Mouse (Mus musculus): ENCODE results near the gene Dcdc2c.

The Dcdc2c gene

DNA sequence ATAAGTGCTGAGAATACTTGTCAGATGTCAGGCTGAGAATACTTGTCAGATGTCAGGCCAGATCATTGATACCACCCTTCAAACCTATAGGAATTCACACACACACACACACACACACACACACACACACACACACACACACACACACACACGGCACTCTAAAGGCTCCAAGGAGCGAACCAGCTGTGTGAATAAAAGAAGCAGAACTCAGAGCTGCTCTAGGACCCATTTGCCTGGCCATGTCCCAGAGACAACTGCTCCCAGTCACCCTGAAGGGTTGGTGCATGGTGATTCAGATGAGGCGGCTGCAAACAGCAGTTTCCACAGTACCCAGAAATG, 119.5 kb downstream of the Dcdc2c start:
- H3K4me3 ChIP-seq (replicated peaks; ENCODE audit: low read length) = no peak overlapping the region
- TF ChIP-seq NANOG (IDR thresholded peaks at IDR 0.05; ENCODE audit: borderline replicate concordance, low read length) (no peak), POU5F1 (IDR thresholded peaks at IDR 0.05; ENCODE audit: borderline replicate concordance, low read length) (no peak), CTCF (conservative IDR thresholded peaks at IDR 0.05; ENCODE audit: low read length) (no peak)

DNA sequence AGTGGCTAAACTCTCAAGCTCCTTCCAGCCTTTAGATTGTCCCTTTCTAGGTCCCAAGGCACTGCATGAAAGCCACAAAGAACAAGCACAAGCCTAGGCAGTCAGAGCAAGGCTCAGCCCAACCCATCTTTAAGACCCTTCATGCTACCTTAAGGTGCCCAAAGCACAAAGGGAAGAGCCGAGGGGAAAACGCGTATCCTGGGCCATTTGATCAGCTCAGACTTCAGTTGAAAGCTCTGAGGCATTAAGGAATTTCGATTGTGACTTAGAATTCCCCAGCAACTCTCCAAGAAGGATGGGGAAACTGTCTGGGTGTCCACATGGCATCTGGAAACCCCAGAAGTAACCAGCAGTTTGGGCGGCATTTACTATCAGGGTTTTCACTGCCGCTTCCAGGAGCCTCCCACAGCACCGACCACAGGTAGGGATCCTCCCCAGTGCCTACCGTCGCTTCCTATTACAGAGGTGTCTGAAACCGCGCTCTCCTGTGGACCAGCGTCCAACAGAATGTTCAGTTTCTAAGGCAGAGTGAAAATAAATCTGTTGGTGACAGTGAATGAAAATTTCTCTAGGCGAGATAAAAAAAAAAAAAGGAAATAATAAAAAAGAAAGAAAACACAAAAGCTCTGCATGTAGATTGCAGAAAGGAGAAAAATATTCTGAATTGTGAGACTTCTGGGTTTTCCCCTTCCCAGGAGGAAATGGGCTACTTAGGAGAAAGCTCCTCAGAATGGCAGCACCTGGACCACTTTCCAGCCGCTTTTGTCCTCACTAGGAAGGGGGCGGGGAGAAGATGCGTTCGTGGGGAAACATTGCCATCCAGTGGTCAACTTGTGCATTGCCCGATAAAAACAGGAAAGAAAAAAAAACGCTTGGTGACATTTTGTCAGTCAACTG, 120.1 kb downstream of the Dcdc2c start:
- no peak overlapping the region for H3K4me3 ChIP-seq (replicated peaks; ENCODE audit: low read length)
- no peaks in the 10 kb centered on the region for H3K27me3 ChIP-seq (ENCODE audit: insufficient read depth, low read length)
- H3K36me3 ChIP-seq (ENCODE audit: insufficient read depth, low read length) = no peaks in the 10 kb centered on the region
- no peaks in the 10 kb centered on the region for H3K9me3 ChIP-seq (ENCODE audit: low read length)
- TF ChIP-seq CTCF (conservative IDR thresholded peaks at IDR 0.05; ENCODE audit: low read length) (peak; percentile 78), NANOG (IDR thresholded peaks at IDR 0.05; ENCODE audit: borderline replicate concordance, low read length) (no peak), POU5F1 (IDR thresholded peaks at IDR 0.05; ENCODE audit: borderline replicate concordance, low read length) (no peak)
- H3K4me1 ChIP-seq (replicated peaks; ENCODE audit: low read depth, low read length) = no peaks in the 10 kb centered on the region

More for the DNA sequence above, 119.5 kb downstream of the Dcdc2c start:
- H3K36me3 ChIP-seq (ENCODE audit: insufficient read depth, low read length) = no peaks in the 10 kb centered on the region
- H3K9me3 ChIP-seq (ENCODE audit: low read length) = no peaks in the 10 kb centered on the region
- H3K27me3 ChIP-seq (ENCODE audit: insufficient read depth, low read length) = no peaks in the 10 kb centered on the region
- no peaks in the 10 kb centered on the region for H3K4me1 ChIP-seq (replicated peaks; ENCODE audit: low read depth, low read length)

DNA sequence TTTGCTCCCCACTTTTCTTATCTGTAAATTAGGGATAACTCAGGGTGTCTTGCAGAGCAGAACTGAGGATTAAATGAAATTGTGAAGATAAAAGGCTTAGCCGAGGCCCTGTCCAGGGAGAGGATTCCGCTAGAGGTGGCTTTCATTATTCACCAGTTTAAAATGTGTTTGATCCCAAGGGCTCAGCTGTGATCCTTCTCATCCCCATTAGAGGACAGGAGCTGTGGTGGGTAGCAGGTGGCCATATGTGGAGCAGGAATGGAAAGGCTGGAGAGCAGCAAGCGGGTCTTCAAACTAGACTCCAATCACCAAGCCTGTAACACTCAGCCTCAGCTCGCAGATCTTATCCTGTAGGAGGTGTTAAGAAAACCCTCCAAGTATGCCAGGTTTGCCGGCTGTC, 122.3 kb downstream of the Dcdc2c start:
- Histone ChIP-seq H3K36me3 (ENCODE audit: insufficient read depth, low read length) (no peaks in the 10 kb centered on the region), H3K27me3 (ENCODE audit: insufficient read depth, low read length) (no peaks in the 10 kb centered on the region), H3K9me3 (ENCODE audit: low read length) (no peaks in the 10 kb centered on the region), H3K4me1 (replicated peaks; ENCODE audit: low read depth, low read length) (no peaks in the 10 kb centered on the region), H3K4me3 (replicated peaks; ENCODE audit: low read length) (no peak overlapping the region)
- TF ChIP-seq NANOG (IDR thresholded peaks at IDR 0.05; ENCODE audit: borderline replicate concordance, low read length) (no peak), CTCF (conservative IDR thresholded peaks at IDR 0.05; ENCODE audit: low read length) (no peak), POU5F1 (IDR thresholded peaks at IDR 0.05; ENCODE audit: borderline replicate concordance, low read length) (no peak)

DNA sequence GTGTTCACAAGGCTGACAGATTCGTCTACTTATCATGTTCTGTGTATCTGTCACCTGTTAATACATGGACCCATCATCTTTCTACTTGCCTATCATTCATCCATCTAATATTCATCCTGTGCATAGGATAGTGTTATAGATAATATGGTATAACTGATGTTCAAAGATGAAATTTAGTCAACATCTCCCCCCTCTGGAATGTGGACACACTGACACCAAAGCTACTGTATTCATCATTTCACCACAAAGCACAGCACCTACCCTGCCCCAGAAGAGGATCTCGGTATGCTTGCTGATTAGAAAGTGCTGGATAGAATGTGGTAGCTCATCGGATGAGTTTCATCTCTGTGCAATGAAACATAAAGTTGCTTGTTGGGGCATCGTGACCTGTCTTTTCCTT, 135.2 kb downstream of the Dcdc2c start:
- TF ChIP-seq NANOG (IDR thresholded peaks at IDR 0.05; ENCODE audit: borderline replicate concordance, low read length) (no peak), CTCF (conservative IDR thresholded peaks at IDR 0.05; ENCODE audit: low read length) (no peak), POU5F1 (IDR thresholded peaks at IDR 0.05; ENCODE audit: borderline replicate concordance, low read length) (no peak)
- Histone ChIP-seq H3K27me3 (ENCODE audit: insufficient read depth, low read length) (no peaks in the 10 kb centered on the region), H3K4me1 (replicated peaks; ENCODE audit: low read depth, low read length) (no peaks in the 10 kb centered on the region), H3K4me3 (replicated peaks; ENCODE audit: low read length) (no peak overlapping the region), H3K36me3 (ENCODE audit: insufficient read depth, low read length) (no peaks in the 10 kb centered on the region), H3K9me3 (ENCODE audit: low read length) (peaks cover 3% of the 10 kb centered on the region; the same call in 1 of the 2 replicates)

DNA sequence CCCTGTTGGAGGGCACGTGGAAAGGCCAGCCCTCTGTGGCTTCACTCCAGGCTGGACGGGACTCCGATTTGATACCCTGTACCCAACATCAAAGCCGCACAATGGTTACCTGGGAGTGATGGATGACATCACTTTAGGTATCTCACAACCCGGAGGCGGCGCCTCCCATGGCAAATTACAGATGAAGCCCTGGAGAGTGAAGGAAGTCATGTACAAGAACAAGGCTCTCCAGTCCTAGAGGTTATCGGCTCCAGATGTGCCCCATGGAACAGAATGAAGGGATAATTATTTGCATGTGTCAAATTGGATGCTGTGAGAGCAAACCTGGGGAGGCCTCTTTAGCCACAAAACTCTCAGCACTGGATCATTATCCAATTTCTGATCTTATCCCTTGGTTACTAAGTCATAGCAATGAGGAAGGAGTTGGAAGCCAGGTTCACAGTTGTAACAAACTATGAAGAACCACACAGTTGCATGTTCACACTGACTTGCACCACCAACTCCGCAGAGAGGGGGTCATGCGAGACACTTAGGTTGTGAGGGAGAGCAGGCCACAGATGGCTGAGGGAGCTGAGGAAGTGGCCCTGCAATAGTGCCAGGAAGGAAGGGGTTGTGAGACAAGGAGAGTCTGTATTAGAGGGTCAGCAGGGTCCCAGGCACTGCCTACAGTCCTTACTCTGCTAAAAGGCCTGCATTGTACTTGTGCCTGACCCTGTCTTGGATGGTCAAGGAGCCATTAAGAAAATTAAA, 144.4 kb downstream of the Dcdc2c start:
- no peak for TF ChIP-seq CTCF (conservative IDR thresholded peaks at IDR 0.05; ENCODE audit: low read length)
- Histone ChIP-seq H3K27me3 (ENCODE audit: insufficient read depth, low read length) (no peaks in the 10 kb centered on the region), H3K9me3 (ENCODE audit: low read length) (peaks cover 16% of the 10 kb centered on the region; the same call in 1 of the 2 replicates), H3K36me3 (ENCODE audit: insufficient read depth, low read length) (no peaks in the 10 kb centered on the region), H3K4me3 (replicated peaks; ENCODE audit: low read length) (no peak overlapping the region), H3K4me1 (replicated peaks; ENCODE audit: low read depth, low read length) (no peaks in the 10 kb centered on the region)

DNA sequence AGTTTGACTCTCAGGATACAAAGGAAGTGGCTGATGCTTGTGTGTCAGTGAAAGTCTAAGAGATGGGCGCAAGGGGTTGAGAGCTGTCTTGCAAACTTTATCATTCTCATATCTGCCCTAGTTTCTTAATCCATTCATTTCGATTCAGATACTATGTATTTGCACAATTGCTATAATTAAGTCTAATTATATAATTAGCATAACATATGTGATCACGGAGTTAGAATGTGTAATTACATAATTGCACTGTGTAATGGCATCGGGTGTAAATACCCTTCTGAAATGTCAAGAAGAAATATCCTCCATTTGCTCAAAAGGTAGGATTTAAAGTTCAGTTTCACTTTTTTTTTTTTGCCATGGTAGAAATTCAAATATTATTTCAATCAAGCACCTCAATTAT, 149.9 kb downstream of the Dcdc2c start:
- Histone ChIP-seq H3K4me1 (replicated peaks; ENCODE audit: low read depth, low read length) (no peaks in the 10 kb centered on the region), H3K9me3 (ENCODE audit: low read length) (no peaks in the 10 kb centered on the region), H3K27me3 (ENCODE audit: insufficient read depth, low read length) (no peaks in the 10 kb centered on the region), H3K4me3 (replicated peaks; ENCODE audit: low read length) (no peak overlapping the region), H3K36me3 (ENCODE audit: insufficient read depth, low read length) (no peaks in the 10 kb centered on the region)
- TF ChIP-seq NANOG (IDR thresholded peaks at IDR 0.05; ENCODE audit: borderline replicate concordance, low read length) = no peak
- no peak for TF ChIP-seq CTCF (conservative IDR thresholded peaks at IDR 0.05; ENCODE audit: low read length)
- TF ChIP-seq POU5F1 (IDR thresholded peaks at IDR 0.05; ENCODE audit: borderline replicate concordance, low read length) = no peak

DNA sequence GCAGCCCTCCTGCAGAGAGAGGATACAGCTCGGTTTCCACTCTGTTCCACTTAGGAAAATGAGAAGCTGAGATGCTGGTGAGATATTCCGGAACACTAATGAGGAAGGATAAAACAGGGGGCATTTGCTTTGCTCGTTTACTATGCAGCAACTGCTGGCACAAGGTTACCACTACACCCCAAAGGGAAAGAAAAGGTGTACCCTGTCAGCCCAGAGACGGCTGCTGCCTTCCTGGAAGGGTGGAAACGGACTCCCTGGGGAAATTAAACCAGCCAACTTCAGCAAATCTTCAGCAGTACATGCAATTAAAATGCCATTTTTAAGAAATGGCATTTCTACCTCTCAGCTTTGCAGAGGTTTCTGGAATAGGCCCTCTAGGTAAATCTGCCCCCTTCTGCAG, 150.8 kb downstream of the Dcdc2c start:
- H3K27me3 ChIP-seq (ENCODE audit: insufficient read depth, low read length) = no peaks in the 10 kb centered on the region
- no peaks in the 10 kb centered on the region for H3K36me3 ChIP-seq (ENCODE audit: insufficient read depth, low read length)
- H3K4me3 ChIP-seq (replicated peaks; ENCODE audit: low read length) = no peak overlapping the region
- TF ChIP-seq POU5F1 (IDR thresholded peaks at IDR 0.05; ENCODE audit: borderline replicate concordance, low read length) = no peak
- TF ChIP-seq NANOG (IDR thresholded peaks at IDR 0.05; ENCODE audit: borderline replicate concordance, low read length) = no peak
- TF ChIP-seq CTCF (conservative IDR thresholded peaks at IDR 0.05; ENCODE audit: low read length) = no peak
- H3K9me3 ChIP-seq (ENCODE audit: low read length) = no peaks in the 10 kb centered on the region
- no peaks in the 10 kb centered on the region for H3K4me1 ChIP-seq (replicated peaks; ENCODE audit: low read depth, low read length)

DNA sequence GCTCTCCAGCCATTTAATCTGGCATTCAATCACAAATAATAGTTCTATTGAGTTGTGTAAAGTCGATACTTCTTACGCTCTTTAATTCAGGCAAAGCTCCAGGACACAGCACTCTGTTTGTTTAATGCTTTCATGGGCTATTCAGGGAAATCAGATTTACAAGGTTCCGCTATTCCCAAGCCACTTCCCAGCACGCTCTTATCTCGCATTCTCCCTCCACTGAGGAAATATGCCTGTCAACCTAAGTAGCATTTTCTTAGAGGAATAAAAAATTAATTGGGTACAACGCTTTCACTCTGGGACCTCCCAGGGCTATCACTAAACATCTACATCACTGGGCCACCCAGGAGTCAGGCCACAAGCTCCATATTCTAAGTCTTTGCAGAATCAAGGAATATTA, 160.1 kb downstream of the Dcdc2c start:
- no peaks in the 10 kb centered on the region for H3K4me1 ChIP-seq (replicated peaks; ENCODE audit: low read depth, low read length)
- H3K4me3 ChIP-seq (replicated peaks; ENCODE audit: low read length) = no peak overlapping the region
- TF ChIP-seq NANOG (IDR thresholded peaks at IDR 0.05; ENCODE audit: borderline replicate concordance, low read length) = no peak
- no peak for TF ChIP-seq POU5F1 (IDR thresholded peaks at IDR 0.05; ENCODE audit: borderline replicate concordance, low read length)
- no peak for TF ChIP-seq CTCF (conservative IDR thresholded peaks at IDR 0.05; ENCODE audit: low read length)

More for the DNA sequence above, 160.1 kb downstream of the Dcdc2c start:
- H3K27me3 ChIP-seq (ENCODE audit: insufficient read depth, low read length) = no peaks in the 10 kb centered on the region
- H3K36me3 ChIP-seq (ENCODE audit: insufficient read depth, low read length) = no peaks in the 10 kb centered on the region
- H3K9me3 ChIP-seq (ENCODE audit: low read length) = no peaks in the 10 kb centered on the region

All from E14TG2a.4 (cell line).